8 mouse cellular contexts compared by ENCODE assay signal in the genomic region with DNA sequence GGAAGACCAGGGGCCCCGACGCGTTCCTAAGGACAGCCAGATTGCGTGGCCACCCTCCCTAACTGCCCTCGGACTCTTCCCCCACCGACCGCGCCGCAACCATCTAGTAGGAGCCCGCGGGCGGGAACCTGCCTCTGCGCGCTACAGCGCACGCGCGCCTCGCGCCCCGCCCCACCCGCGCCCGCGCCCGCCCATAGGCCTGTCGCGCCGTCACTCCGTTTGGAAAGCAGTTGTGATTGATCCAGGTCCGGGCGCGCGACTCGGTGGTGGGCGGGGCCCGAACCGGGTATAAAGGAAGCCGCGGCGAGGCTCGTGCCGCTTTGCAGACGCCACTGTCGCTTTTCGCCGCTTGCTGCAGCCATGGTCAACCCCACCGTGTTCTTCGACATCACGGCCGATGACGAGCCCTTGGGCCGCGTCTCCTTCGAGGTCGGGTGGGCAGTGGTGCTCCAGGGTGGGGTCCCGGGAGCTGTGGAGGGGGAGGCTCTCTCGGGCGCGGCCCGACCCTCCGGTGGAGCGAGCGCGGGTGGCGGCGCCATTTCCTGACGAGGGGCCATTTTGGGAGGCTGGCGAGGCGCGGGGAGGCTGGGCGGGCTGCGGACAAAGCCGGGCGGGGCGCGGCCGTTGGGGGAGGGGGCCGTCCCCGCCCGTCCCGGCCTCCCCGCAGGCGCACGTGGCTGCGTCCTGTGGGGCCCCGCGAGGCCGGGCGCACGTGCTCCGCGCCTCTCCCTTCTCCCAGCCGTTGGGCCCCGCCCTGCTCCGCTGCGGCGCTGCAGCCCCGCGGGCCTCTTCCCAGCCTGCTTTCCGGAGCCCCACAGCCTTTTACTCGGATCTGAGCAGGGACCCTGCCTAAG. TPM values are rescaled to one million over a fixed set of nuclear protein-coding genes. Genes with fewer than 3 reads are reported as not detected.
DNase-seq lines count a peak whose midpoint lies in the region; ATAC-seq lines count a peak whose summit lies in the region.

No protein-coding gene starts in this region.

- H3K27me3 ChIP-seq in intestine, embryonic 15.5 days (replicated peaks) = no peaks in the 10 kb centered on the region

- H3K4me3 ChIP-seq in intestine, embryonic 15.5 days (replicated peaks) = peak overlapping the region; percentile 89

- H3K36me3 ChIP-seq in intestine, embryonic 15.5 days = peaks cover 10% of the 10 kb centered on the region

- no peaks in the 10 kb centered on the region for H3K9me3 ChIP-seq in intestine, embryonic 15.5 days

- H3K9ac ChIP-seq in intestine, embryonic 15.5 days = peak overlapping the region; percentile 96

- peak; percentile 96 for ATAC-seq in intestine, embryonic 15.5 days
- peak; percentile 69 for ATAC-seq in megakaryocyte-erythroid progenitor cell, adult 5-6 weeks (replicated peaks; ENCODE audit: low FRiP score, low TSS enrichment, poor library complexity, severe bottlenecking)

- peak; percentile 99 for DNase-seq in adrenal gland, adult 2 months
- DNase-seq in embryo, embryonic 11 days = peak; percentile 96
- peak; percentile 98 for DNase-seq in gastrocnemius, postnatal 25 days
- peak; percentile 99 for DNase-seq in left cerebral cortex, postnatal 14 days (ENCODE audit: low spot score in 2 of 2)
- peak; percentile 97 for DNase-seq in right cerebral cortex, postnatal 14 days
- peak; percentile 99 for DNase-seq in urinary bladder, postnatal 25 days (ENCODE audit: low spot score)

- H3K4me2 ChIP-seq in intestine, embryonic 15.5 days (replicated peaks) = peak overlapping the region; percentile 89

- peaks cover 10% of the 10 kb centered on the region; the same call in 1 of the 2 replicates for H3K4me1 ChIP-seq in intestine, embryonic 15.5 days (replicated peaks)

- intact Hi-C loops in left cerebral cortex, postnatal 14 days (cut with DNase I) = no loop called here

- H3K27ac ChIP-seq in intestine, embryonic 15.5 days = peak overlapping the region; percentile 98

- WGBS in intestine, embryonic 15.5 days = under 1% methylated on average over 87 of the region's 102 CpGs

RNA-seq across cellular contexts. Expression of a gene that starts 0.5 kb away (rescaled TPM):
- total RNA-seq in adrenal gland, adult 2 months (2021) = 1,000 to 10,000 TPM; 1,264 to 1,797 TPM
- polyA plus RNA-seq in adrenal gland, adult 2 months (2012; rRNA removed) = 237 and 265 TPM in 2 replicates
- total RNA-seq in gastrocnemius, postnatal 25 days (2021) = 100 to 1,000 TPM; 197 to 277 TPM
- 5,895 and 6,298 TPM in 2 replicates for polyA plus RNA-seq in intestine, embryonic 15.5 days (2015; fragmentation: Nextera tagmentation; extraction: Ambion mirVana)
- 1,000 to 10,000 TPM; 2,019 to 2,143 TPM for total RNA-seq in left cerebral cortex, postnatal 14 days (2021)
- total RNA-seq in megakaryocyte-erythroid progenitor cell, adult 5-6 weeks (2014; fragmentation: Nextera tagmentation) = 3,823 and 4,304 TPM in 2 replicates
- 1,965 and 1,971 TPM in 2 replicates for total RNA-seq in megakaryocyte-erythroid progenitor cell, adult 5-6 weeks (2017)

RNA-seq across cellular contexts. Expression of a gene that starts 26.9 kb away (rescaled TPM):
- total RNA-seq in adrenal gland, adult 2 months (2021) = 10 to 100 TPM; 50.5 to 52.8 TPM
- 71.1 and 85.0 TPM in 2 replicates for polyA plus RNA-seq in adrenal gland, adult 2 months (2012; rRNA removed)
- total RNA-seq in gastrocnemius, postnatal 25 days (2021) = 10 to 100 TPM; 37.4 to 43.0 TPM
- 9.2 and 10.9 TPM in 2 replicates for polyA plus RNA-seq in intestine, embryonic 15.5 days (2015; fragmentation: Nextera tagmentation; extraction: Ambion mirVana)
- total RNA-seq in left cerebral cortex, postnatal 14 days (2021) = 100 to 1,000 TPM; 202 to 213 TPM
- total RNA-seq in megakaryocyte-erythroid progenitor cell, adult 5-6 weeks (2014; fragmentation: Nextera tagmentation) = 65.9 and 70.0 TPM in 2 replicates
- total RNA-seq in megakaryocyte-erythroid progenitor cell, adult 5-6 weeks (2017) = 5.6 and 10.4 TPM in 2 replicates

RNA-seq across cellular contexts. Expression of a gene that starts 28.5 kb away (rescaled TPM):
- 10 to 100 TPM; 39.2 to 86.1 TPM for total RNA-seq in adrenal gland, adult 2 months (2021)
- 15.0 and 17.4 TPM in 2 replicates for polyA plus RNA-seq in adrenal gland, adult 2 months (2012; rRNA removed)
- total RNA-seq in gastrocnemius, postnatal 25 days (2021) = 10 to 100 TPM; 44.6 TPM
- 424 and 429 TPM in 2 replicates for polyA plus RNA-seq in intestine, embryonic 15.5 days (2015; fragmentation: Nextera tagmentation; extraction: Ambion mirVana)
- 10 to 100 TPM; 29.5 to 34.4 TPM for total RNA-seq in left cerebral cortex, postnatal 14 days (2021)
- total RNA-seq in megakaryocyte-erythroid progenitor cell, adult 5-6 weeks (2014; fragmentation: Nextera tagmentation) = 144 and 178 TPM in 2 replicates
- total RNA-seq in megakaryocyte-erythroid progenitor cell, adult 5-6 weeks (2017) = 85.9 and 103 TPM in 2 replicates

RNA-seq across cellular contexts. Expression of a gene that starts 59.9 kb away (rescaled TPM):
- 10 to 100 TPM; 48.9 to 58.7 TPM for total RNA-seq in adrenal gland, adult 2 months (2021)
- 10.1 and 11.0 TPM in 2 replicates for polyA plus RNA-seq in adrenal gland, adult 2 months (2012; rRNA removed)
- total RNA-seq in gastrocnemius, postnatal 25 days (2021) = 10 to 100 TPM; 21.8 to 21.9 TPM
- 26.6 and 28.8 TPM in 2 replicates for polyA plus RNA-seq in intestine, embryonic 15.5 days (2015; fragmentation: Nextera tagmentation; extraction: Ambion mirVana)
- total RNA-seq in left cerebral cortex, postnatal 14 days (2021) = 100 to 1,000 TPM; 300 to 303 TPM
- 43.7 and 49.9 TPM in 2 replicates for total RNA-seq in megakaryocyte-erythroid progenitor cell, adult 5-6 weeks (2014; fragmentation: Nextera tagmentation)
- total RNA-seq in megakaryocyte-erythroid progenitor cell, adult 5-6 weeks (2017) = 60.5 and 70.9 TPM in 2 replicates

Comparison
In these comparisons a context has a peak if more than half of its experiments do, and no peak if none do; other contexts are left out.
1. Peak in every context shown above with its lines: DNase-seq, ATAC-seq, H3K4me3 ChIP-seq and H3K27ac ChIP-seq.
2. RNA of a gene that starts 0.5 kb away (total RNA-seq): 1,965 to 4,304 TPM in megakaryocyte-erythroid progenitor cell, adult 5-6 weeks, 2,019 to 2,143 TPM in left cerebral cortex, postnatal 14 days and 1,264 to 1,797 TPM in adrenal gland, adult 2 months; 197 to 277 TPM in gastrocnemius, postnatal 25 days; every median in the first group is over 4 times any median in the second.